Mouse (Mus musculus): Measurements from ENCODE around the gene Flt4.
"Not testable (repeated sequence)": the region's sequence is repeated elsewhere in the genome, so short reads cannot be mapped to it uniquely, and the experiment has no call there.

GRCm38 (mm10) chr11:49608306-49608705 is 757 bp upstream of the Flt4 start:
- TF ChIP-seq POLR2A, CTCF (IDR thresholded peaks at IDR 0.05; ENCODE audit: extremely low read depth, insufficient read depth, low read length): not testable (repeated sequence)

All from cortical plate, adult 2 months (tissue).